In genomic region chr16:37730293-37730835, GRCm38 (mm10) we compare ENCODE assay signal across 14 mouse cellular contexts. TPM values are rescaled to one million over a fixed set of nuclear protein-coding genes. Genes with fewer than 3 reads are reported as not detected.
DNase-seq lines count a peak whose midpoint lies in the region; TF ChIP-seq lines count a peak whose summit lies in the region.
"Had no signal": no experiment of that assay in that cellular context is flagged by ENCODE, and none has a peak within 500 bp of the region (broad histone marks: within the 10 kb centered on the region; RNA-seq: fewer than 3 reads in every experiment).

No protein-coding gene starts in this region.

- TF ChIP-seq POLR2A in embryonic fibroblast, embryonic 13.5 days (IDR thresholded peaks at IDR 0.05; ENCODE audit: low read depth, low read length) = no peak

- peaks cover 26% of the 10 kb centered on the region for H3K4me1 ChIP-seq in embryonic fibroblast, embryonic 13.5 days (ENCODE audit: control insufficient read depth, insufficient read depth, low read length)

- peak; percentile 14 for DNase-seq in gastrocnemius, postnatal 25 days
- DNase-seq in gastrocnemius, adult 8-10 months (ENCODE audit: low spot score in 2 of 2) = no peak
- DNase-seq in layer of hippocampus, adult 9-11 months = peak; percentile 32
- no peak for DNase-seq in layer of hippocampus, postnatal 25 days (ENCODE audit: extremely low spot score in 1 of 2, low spot score in 1 of 2)
- no peak for DNase-seq in adrenal gland, postnatal 36 days
- no peak for DNase-seq in kidney, postnatal 36 days
- DNase-seq: cerebellum, postnatal 10 days; layer of hippocampus, postnatal 36 days; lung, postnatal 14 days; right cerebral cortex, postnatal 25 days; thymus, postnatal 4 days had no signal

- H3K27ac ChIP-seq in embryonic fibroblast, embryonic 13.5 days (ENCODE audit: insufficient read depth, low read length) = peak overlapping the region; percentile 100
- H3K27ac ChIP-seq: midbrain, embryonic 10.5 days had no signal

- H3K4me3 ChIP-seq in embryonic fibroblast, embryonic 13.5 days (ENCODE audit: insufficient read depth, low read length) = no peak overlapping the region
- H3K4me3 ChIP-seq: midbrain, embryonic 10.5 days; myocyte had no signal

- TF ChIP-seq CTCF in embryonic fibroblast, embryonic 13.5 days (IDR thresholded peaks at IDR 0.05; ENCODE audit: borderline replicate concordance, insufficient read depth, low read length) = no peak

RNA-seq across cellular contexts. Expression of gene Fstl1, which starts 46.3 kb away (rescaled TPM):
- total RNA-seq in gastrocnemius, postnatal 25 days (2021) = 100 to 1,000 TPM in 1 of 2 experiments, 10 to 100 TPM in 1; 90.0 to 135 TPM
- total RNA-seq in gastrocnemius, adult 8-10 months (2022) = 10 to 100 TPM; 19.3 to 28.8 (median 21.9) TPM
- total RNA-seq in layer of hippocampus, postnatal 25 days (2021) = 10 to 100 TPM; 32.0 to 36.1 TPM
- 1,166 and 1,394 TPM in 2 replicates for polyA plus RNA-seq in embryonic fibroblast, embryonic 13.5 days (2011; ENCODE audit: insufficient read length, low read depth, missing spikeins)
- total RNA-seq in adrenal gland, postnatal 36 days (2021) = 10 to 100 TPM; 59.3 to 87.0 TPM

Comparison
In these comparisons a context has a peak if more than half of its experiments do, and no peak if none do; other contexts are left out.
1. DNase-seq: peak in gastrocnemius, postnatal 25 days (single experiment) and layer of hippocampus, adult 9-11 months (single experiment); none in gastrocnemius, adult 8-10 months (0 of 2), layer of hippocampus, postnatal 25 days (0 of 2), adrenal gland, postnatal 36 days (0 of 2) and kidney, postnatal 36 days (0 of 2).